Mouse (Mus musculus) hindbrain, embryonic 13.5 days (tissue): ENCODE measurements around the gene Hmmr. TPM values are rescaled to one million over a fixed set of nuclear protein-coding genes. Genes with fewer than 3 reads are reported as not detected.

ENCODE experiments used
- ATAC-seq: fragments of 200-750 bp; cut with Nextera tagmentation; 2 replicates; pipeline ENCODE4 v1.8.0; 2017; ENCODE audit warnings: moderate TSS enrichment; ENCODE audit not compliant: low FRiP score
- H3K27ac ChIP-seq: fragments of 300-500 bp; sonication (generic); 2 replicates; pipeline ENCODE4 v1.5.1; 2015; ENCODE audit warnings: inconsistent platforms, mild to moderate bottlenecking, moderate library complexity
- H3K27me3 ChIP-seq: fragments of 300-500 bp; sonication (generic); 2 replicates; pipeline ENCODE4 v1.6.1; 2015; ENCODE audit warnings: mild to moderate bottlenecking, inconsistent platforms
- H3K36me3 ChIP-seq: fragments of 300-500 bp; sonication (generic); 2 replicates; pipeline ENCODE4 v1.6.1; 2015; ENCODE audit warnings: mild to moderate bottlenecking, inconsistent platforms
- H3K4me1 ChIP-seq: fragments of 300-500 bp; sonication (generic); replicated peaks from 2 replicates; pipeline ENCODE4 v1.6.1; 2015; ENCODE audit warnings: inconsistent platforms
- H3K4me2 ChIP-seq: fragments of 300-500 bp; sonication (generic); 2 replicates; pipeline ENCODE4 v1.6.1; 2015; ENCODE audit warnings: inconsistent platforms, mild to moderate bottlenecking, moderate library complexity
- H3K4me3 ChIP-seq: fragments of 300-500 bp; sonication (generic); 2 replicates; pipeline ENCODE4 v1.5.1; 2015; ENCODE audit warnings: mild to moderate bottlenecking, inconsistent platforms
- H3K9ac ChIP-seq: fragments of 300-500 bp; sonication (generic); 2 replicates; pipeline ENCODE4 v1.6.1; 2015; ENCODE audit warnings: mild to moderate bottlenecking, inconsistent platforms
- H3K9me3 ChIP-seq: fragments of 300-500 bp; sonication (generic); 2 replicates; pipeline ENCODE4 v1.6.1; 2016; ENCODE audit warnings: inconsistent platforms
- WGBS: fragments of 180-500 bp; shearing (Covaris S2); methylation state at CpG from one replicate; pipeline ENCODE4 v1.1.7; 2015; 5-methylcytosine and 5-hydroxymethylcytosine counted together
- polyA plus RNA-seq: library from polyadenylated mRNA; unstranded; fragments of >200 nt; fragmentation: Nextera tagmentation; extraction: Ambion mirVana; gene quantifications from 2 replicates; pipeline ENCODE4 v1.2.1, GENCODE M21; 2015

Gene Hmmr
- polyA plus RNA-seq, 1 experiment from 2014 or later, result 10.0 TPM

- no peaks in the 10 kb centered on the region for H3K27me3 ChIP-seq
- ATAC-seq, result peak; percentile 96
- peak overlapping the region; percentile 89 for H3K4me3 ChIP-seq
- H3K27ac ChIP-seq, result peak overlapping the region; percentile 93
- H3K36me3 ChIP-seq, result no peaks in the 10 kb centered on the region
- H3K9me3 ChIP-seq, result no peaks in the 10 kb centered on the region
- peak overlapping the region; percentile 88 for H3K9ac ChIP-seq
- H3K4me2 ChIP-seq, result peak overlapping the region; percentile 96
- WGBS, result 1% methylated on average over 36 of the region's 36 CpGs
- H3K4me1 ChIP-seq, result peaks cover 37% of the 10 kb centered on the region
Observed at GRCm38 (mm10) chr11:40692511-40693365, 40.5 kb downstream of the Hmmr start.

- peak overlapping the region; percentile 85 for H3K27ac ChIP-seq
- ATAC-seq, result peak; percentile 85
- H3K27me3 ChIP-seq, result no peaks in the 10 kb centered on the region
- no peaks in the 10 kb centered on the region for H3K9me3 ChIP-seq
- peak overlapping the region; percentile 89 for H3K4me3 ChIP-seq
- H3K9ac ChIP-seq, result peak overlapping the region; percentile 88
- WGBS, result under 1% methylated on average over 28 of the region's 28 CpGs
- H3K36me3 ChIP-seq, result peaks cover 5% of the 10 kb centered on the region
- H3K4me1 ChIP-seq, result peaks cover 37% of the 10 kb centered on the region
- H3K4me2 ChIP-seq, result peak overlapping the region; percentile 96
Observed at GRCm38 (mm10) chr11:40692101-40692509, 41.1 kb downstream of the Hmmr start.

- Histone ChIP-seq H3K4me1 (peaks cover 37% of the 10 kb centered on the region), H3K27ac (no peak overlapping the region), H3K36me3 (peaks cover 17% of the 10 kb centered on the region), H3K4me2 (peak overlapping the region; percentile 96), H3K4me3 (no peak overlapping the region; the same call in 1 of the 2 replicates), H3K27me3 (no peaks in the 10 kb centered on the region), H3K9ac (peak overlapping the region; percentile 88; the same call in 1 of the 2 replicates), H3K9me3 (no peaks in the 10 kb centered on the region)
- 78% methylated on average over 5 of the region's 5 CpGs for WGBS
- no peak for ATAC-seq
Observed at GRCm38 (mm10) chr11:40690444-40691127, 42.6 kb downstream of the Hmmr start.

- Histone ChIP-seq H3K4me2 (no peak overlapping the region), H3K27ac (no peak overlapping the region), H3K4me1 (no peaks in the 10 kb centered on the region), H3K27me3 (no peaks in the 10 kb centered on the region), H3K4me3 (no peak overlapping the region), H3K36me3 (peaks cover 77% of the 10 kb centered on the region), H3K9me3 (no peaks in the 10 kb centered on the region), H3K9ac (no peak overlapping the region)
- no peak for ATAC-seq
- 60% methylated on average over 3 of the region's 3 CpGs for WGBS
Observed at GRCm38 (mm10) chr11:40683295-40683694, 49.9 kb downstream of the Hmmr start.

GRCm38 (mm10) chr11:40682456-40682855 is 50.8 kb downstream of the Hmmr start:
- peaks cover 84% of the 10 kb centered on the region for H3K36me3 ChIP-seq
- no peak for ATAC-seq
- H3K4me1 ChIP-seq, result no peaks in the 10 kb centered on the region
- H3K4me3 ChIP-seq, result no peak overlapping the region
- H3K4me2 ChIP-seq, result no peak overlapping the region
- no peak overlapping the region for H3K27ac ChIP-seq
- no peak overlapping the region for H3K9ac ChIP-seq
- no peaks in the 10 kb centered on the region for H3K27me3 ChIP-seq
- no peaks in the 10 kb centered on the region for H3K9me3 ChIP-seq
- WGBS, result 89% methylated on average over 3 of the region's 3 CpGs

- H3K9ac ChIP-seq, result no peak overlapping the region
- H3K36me3 ChIP-seq, result peaks cover 51% of the 10 kb centered on the region
- H3K4me2 ChIP-seq, result no peak overlapping the region
- no peak overlapping the region for H3K27ac ChIP-seq
- no peak for ATAC-seq
- 100% methylated on average over 1 of the region's 1 CpGs for WGBS
- H3K9me3 ChIP-seq, result no peaks in the 10 kb centered on the region
- no peak overlapping the region for H3K4me3 ChIP-seq
- H3K27me3 ChIP-seq, result no peaks in the 10 kb centered on the region
- H3K4me1 ChIP-seq, result no peaks in the 10 kb centered on the region
Observed at GRCm38 (mm10) chr11:40677169-40677568, 56.1 kb downstream of the Hmmr start.

- Histone ChIP-seq H3K4me3 (no peak overlapping the region), H3K27ac (no peak overlapping the region), H3K9me3 (no peaks in the 10 kb centered on the region), H3K27me3 (no peaks in the 10 kb centered on the region), H3K4me2 (no peak overlapping the region), H3K9ac (no peak overlapping the region), H3K4me1 (no peaks in the 10 kb centered on the region), H3K36me3 (peaks cover 34% of the 10 kb centered on the region)
- WGBS, result 82% methylated on average over 4 of the region's 4 CpGs
- ATAC-seq, result no peak
Observed at GRCm38 (mm10) chr11:40675014-40675730, 58.0 kb downstream of the Hmmr start.

Other genes with a start within 250 kb of the Hmmr start
- 65.8 and 70.0 TPM in 2 replicates for gene Mat2b, start 38.2 kb downstream of the Hmmr start, polyA plus RNA-seq
- 74.8 and 79.1 TPM in 2 replicates for gene Nudcd2, start 245 bp upstream of the Hmmr start, polyA plus RNA-seq
- 36.7 and 38.7 TPM in 2 replicates for gene Ccng1, start 21.9 kb upstream of the Hmmr start, polyA plus RNA-seq